Mouse (Mus musculus) neutrophil, adult 5-6 weeks (primary cell): ENCODE measurements at regions not wholly inside any gene's neighbourhood (a gene's known extent, or its start where the extent isn't known, plus 50 kb on each side); places are given as distances from the start of the nearest gene placed in this dataset.
A peak's percentile ranks its signal among the peaks of the same experiment; 100 is the strongest.
"Not testable (repeated sequence)": the region's sequence is repeated elsewhere in the genome, so short reads cannot be mapped to it uniquely, and the experiment has no call there.

Experiments
- ATAC-seq: fragments of 151-379, 151-347 bp; 2 replicates; pipeline ENCODE4 v1.8.0; 2017; ENCODE audit warnings: mild to moderate bottlenecking, moderate TSS enrichment; ENCODE audit not compliant: insufficient number of reproducible peaks, poor library complexity, low FRiP score, severe bottlenecking; ENCODE audit errors: extremely low read depth

GRCm38 (mm10) chr13:58663316-58663715 is 52.6 kb upstream of the Slc28a3 start:
- no peak for ATAC-seq

GRCm38 (mm10) chr13:58668664-58669063 is 58.0 kb upstream of the Slc28a3 start:
- 0 out of 2 replicates have a peak, but pooled peaks have one; percentile 33 for ATAC-seq

GRCm38 (mm10) chr13:58670206-58670605 is 59.5 kb upstream of the Slc28a3 start:
- no peak for ATAC-seq

- ATAC-seq, result not testable (repeated sequence)
Measured at GRCm38 (mm10) chr13:58675611-58676010, 64.9 kb upstream of the Slc28a3 start.

- ATAC-seq, result no peak
Measured at GRCm38 (mm10) chr13:58677521-58677920, 66.8 kb upstream of the Slc28a3 start.

GRCm38 (mm10) chr13:58679663-58680062 is 69.0 kb upstream of the Slc28a3 start:
- no peak for ATAC-seq

GRCm38 (mm10) chr13:58686822-58687221 is 76.1 kb upstream of the Slc28a3 start:
- no peak for ATAC-seq

- no peak for ATAC-seq
Measured at GRCm38 (mm10) chr13:58687609-58688008, 76.9 kb upstream of the Slc28a3 start.

GRCm38 (mm10) chr13:58688249-58688648 is 77.6 kb upstream of the Slc28a3 start:
- no peak for ATAC-seq

GRCm38 (mm10) chr13:58694703-58695102 is 84.0 kb upstream of the Slc28a3 start:
- ATAC-seq, result no peak

GRCm38 (mm10) chr13:58695964-58696363 is 85.3 kb upstream of the Slc28a3 start:
- no peak for ATAC-seq

- ATAC-seq, result no peak
Measured at GRCm38 (mm10) chr13:58700021-58700420, 89.3 kb upstream of the Slc28a3 start.

- no peak for ATAC-seq
Measured at GRCm38 (mm10) chr13:58704141-58704540, 93.5 kb upstream of the Slc28a3 start.

- ATAC-seq, result no peak
Measured at GRCm38 (mm10) chr13:58716584-58716983, 89.8 kb upstream of the Ntrk2 start.

- no peak for ATAC-seq
Measured at GRCm38 (mm10) chr13:58730500-58731105, 75.8 kb upstream of the Ntrk2 start.

GRCm38 (mm10) chr13:58732776-58733175 is 73.6 kb upstream of the Ntrk2 start:
- no peak for ATAC-seq

- no peak for ATAC-seq
Measured at GRCm38 (mm10) chr13:58733615-58734014, 72.8 kb upstream of the Ntrk2 start.

- ATAC-seq, result no peak
Measured at GRCm38 (mm10) chr13:58735577-58735976, 70.8 kb upstream of the Ntrk2 start.

GRCm38 (mm10) chr13:58740731-58741130 is 65.6 kb upstream of the Ntrk2 start:
- ATAC-seq, result no peak

GRCm38 (mm10) chr13:58746056-58746455 is 60.3 kb upstream of the Ntrk2 start:
- no peak for ATAC-seq

- no peak for ATAC-seq
Measured at GRCm38 (mm10) chr13:58747685-58748084, 58.7 kb upstream of the Ntrk2 start.
